Mouse (Mus musculus): ENCODE measurements around the gene Gm20509.

DNA sequence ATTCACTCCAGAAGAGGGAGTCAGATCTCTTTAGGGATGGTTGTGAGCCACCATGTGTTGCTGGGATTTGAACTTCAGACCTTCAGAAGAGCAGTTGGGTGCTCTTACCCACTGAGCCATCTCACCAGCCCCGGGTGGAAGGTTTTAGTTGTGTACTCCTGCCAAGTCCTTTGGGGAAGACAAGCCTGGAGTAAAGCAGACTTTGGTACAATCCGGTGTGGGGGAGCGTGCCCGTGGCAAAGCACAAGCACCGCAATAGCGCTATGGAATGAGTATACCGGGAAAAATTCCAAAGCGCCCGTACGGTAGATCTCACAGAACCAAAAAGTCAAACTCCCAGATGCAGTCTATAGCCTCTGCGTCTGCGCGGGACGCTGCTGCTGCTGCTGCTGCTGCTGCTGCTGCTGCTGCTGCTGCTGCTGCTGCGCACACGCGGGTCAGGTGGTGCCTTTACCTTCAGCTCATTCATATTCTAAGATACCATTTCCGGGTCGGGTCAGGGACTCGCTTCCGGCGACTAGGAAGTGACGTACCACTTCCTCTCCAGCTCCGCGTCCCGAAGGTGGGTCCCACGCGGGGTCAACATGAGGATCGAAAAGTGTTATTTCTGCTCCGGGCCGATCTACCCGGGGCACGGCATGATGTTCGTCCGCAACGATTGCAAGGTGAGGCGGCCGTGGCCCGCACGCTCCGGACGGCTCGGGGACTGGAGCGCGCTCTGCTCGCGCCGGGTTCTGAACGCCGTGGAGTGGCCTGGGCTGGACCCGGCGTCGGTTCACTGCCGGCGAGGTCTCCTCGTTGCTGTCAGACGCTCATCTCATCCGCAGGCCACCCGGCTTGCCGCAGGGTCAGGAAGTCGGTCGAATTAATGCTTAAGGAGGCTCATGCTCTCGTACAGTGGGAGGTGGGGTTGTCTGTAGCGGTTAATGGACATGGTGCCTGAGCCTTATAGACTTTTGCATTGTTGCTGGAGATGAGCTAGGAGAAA is 10.9 kb downstream of the Gm20509 start, which contains the start of gene Rsl24d1:
- TF ChIP-seq POLR2A (IDR thresholded peaks at IDR 0.05; ENCODE audit: low read depth, low read length) (peak; percentile 39), CTCF (conservative IDR thresholded peaks at IDR 0.05; ENCODE audit: insufficient read depth, insufficient read length, low read depth, low read length) (no peak)

All from kidney, adult 2 months (tissue).